Mouse (Mus musculus) hindlimb bud, embryonic 11.5 days (tissue): ENCODE measurements at regions not wholly inside any gene's neighbourhood (a gene's known extent, or its start where the extent isn't known, plus 50 kb on each side); places are given as distances from the start of the nearest gene placed in this dataset.

Experiments used
- DNase-seq: peaks from one replicate; pipeline ENCODE4 v3.0.0-alpha.2; 2012; ENCODE audit warnings: low read depth, low spot score; ENCODE audit errors: extremely low spot score

DNA sequence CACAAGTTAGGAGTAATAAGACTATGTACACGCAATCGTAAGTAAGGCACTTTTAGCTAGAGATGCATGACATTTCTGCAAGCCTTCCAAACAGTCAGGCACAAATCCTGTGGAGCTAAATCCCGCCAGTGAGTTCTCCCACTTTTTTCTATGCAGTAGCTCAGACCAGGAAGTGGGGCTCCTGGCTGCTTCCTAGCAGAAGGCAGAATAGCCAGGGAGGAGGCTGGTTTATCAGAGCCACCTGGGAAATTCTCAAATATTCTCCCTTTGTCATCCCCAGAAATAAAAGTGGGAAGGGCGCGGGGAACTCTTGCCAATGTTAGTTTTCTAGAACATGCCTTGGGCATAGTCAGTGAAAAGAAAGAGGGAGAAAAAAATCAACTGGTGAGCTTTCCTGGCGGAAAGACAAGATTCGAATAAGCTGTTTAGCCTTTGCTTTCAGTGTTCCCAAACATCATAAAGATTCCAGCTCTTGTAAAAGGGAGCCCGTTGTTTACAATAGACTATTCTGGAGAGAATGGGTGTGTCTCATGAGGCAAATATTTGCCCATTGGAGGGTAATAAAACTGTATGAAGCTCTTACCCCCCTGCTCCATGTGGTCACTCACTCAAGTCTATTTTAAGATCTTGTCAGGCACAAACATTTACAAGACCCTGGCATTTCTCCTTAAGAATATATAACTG is 167.2 kb upstream of the Lef1 start:
- DNase-seq, result no peak

DNA sequence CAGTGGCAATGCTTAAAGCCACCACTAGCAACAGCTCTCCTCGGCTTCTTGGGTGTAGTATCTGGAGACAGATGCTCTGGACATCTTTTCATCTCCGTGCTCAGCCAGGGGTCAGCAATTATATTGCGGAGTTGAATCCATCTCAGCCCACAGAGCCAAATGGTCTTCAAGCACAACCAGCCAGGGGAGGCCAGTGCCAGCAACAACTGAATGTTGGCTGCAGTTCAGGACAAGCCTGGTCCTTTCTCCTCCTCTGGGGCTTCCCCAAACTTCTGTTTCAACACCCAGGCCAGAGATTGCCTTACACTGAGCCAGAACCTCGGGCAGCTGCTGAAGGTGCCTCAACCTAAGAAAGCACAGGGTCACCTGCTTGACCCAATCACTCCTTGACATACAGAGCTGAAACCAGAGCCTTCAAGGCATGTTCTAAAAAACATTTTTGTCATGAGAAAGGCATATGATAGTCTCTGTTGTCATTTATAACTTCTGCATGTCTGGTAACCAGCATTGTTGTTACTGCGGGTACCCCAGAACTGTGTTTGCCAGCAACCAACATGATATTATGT is 169.9 kb upstream of the Lef1 start:
- DNase-seq, result no peak

DNA sequence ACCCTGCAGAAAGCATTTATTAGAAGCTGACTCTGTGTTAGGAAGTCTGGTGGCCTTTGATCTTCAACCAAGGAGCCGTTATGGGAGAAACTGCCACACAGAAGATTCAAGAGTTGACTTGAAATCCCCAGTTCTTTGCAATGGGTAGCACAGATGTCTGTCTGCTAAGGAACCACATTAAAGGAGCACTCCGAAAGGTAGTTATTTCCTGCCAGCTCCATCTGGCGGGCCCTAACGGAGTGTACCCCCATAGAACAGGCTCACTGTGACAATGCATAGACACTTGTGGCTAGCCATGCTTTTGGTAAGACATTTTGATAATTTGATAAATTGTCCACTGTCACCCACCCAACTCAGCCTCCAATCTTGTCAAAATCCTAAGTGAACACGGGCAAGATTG is 173.3 kb upstream of the Lef1 start:
- DNase-seq, result no peak

DNA sequence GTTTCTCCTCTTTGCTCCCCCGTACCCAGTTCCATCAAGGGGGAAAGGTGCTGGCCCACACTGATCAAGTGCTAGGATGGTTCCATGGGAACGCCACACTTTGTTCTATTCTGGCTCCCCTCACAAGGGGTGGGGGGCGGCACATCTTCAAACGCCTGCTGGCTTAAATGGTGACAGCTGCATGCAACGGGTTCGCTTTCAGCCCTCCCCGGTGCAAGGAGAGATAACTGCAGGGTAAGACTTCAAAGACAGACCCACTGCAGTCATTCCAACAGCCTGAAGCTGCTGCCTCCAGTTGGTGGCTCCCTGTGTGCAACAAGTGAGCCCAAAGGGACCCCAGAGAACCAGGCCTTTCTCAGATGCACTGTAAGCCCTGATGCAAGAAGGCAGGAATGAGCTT is 173.9 kb upstream of the Lef1 start:
- no peak for DNase-seq

DNA sequence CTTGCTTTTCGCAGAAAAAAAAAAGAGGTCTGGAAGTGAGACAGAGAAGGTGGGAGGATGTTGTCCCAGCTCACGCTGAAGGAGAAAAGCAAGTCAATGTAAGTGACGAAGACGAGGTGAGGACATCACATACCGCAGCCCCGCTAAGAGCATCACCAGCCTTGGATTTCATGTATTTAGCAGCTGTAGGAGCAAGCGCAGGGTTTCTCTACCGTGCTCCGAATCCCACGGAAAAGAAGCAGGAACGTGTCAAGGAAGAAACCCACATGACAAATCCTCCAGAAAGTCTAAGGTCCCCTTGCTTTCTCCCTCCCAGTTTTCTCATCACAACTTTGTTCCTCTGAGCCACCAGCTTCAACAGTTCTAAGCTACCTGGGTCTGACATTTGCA is 174.3 kb upstream of the Lef1 start:
- DNase-seq, result no peak

DNA sequence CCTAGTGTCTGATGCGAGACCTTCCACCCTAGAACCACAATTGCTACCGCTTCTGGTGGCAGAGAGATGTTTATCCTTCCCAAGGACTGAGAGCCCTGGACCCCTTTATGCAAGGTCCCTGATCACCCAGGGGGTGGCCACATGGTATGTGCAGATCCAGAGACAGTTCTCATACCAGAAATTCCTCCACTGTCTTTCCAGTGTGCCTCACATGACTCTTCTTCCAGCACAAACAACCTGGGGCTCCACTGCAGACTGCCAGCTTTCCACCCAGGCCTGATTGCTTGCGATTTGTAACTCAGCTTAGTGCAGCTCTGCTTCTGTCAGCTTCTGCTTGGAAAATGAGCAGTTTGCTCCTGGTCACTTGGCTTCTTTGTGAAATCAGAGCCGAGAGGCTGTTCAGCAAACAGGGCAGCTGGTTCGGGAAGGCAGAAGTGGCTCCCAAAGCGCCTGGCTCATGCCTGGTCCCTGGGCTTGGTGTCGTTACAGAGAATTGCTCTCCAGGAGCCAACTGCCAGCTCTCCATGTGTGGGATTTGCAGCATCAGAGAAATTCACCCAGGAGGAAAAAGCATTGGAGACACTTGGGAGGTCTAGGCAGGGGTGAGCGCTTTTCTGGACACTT is 174.9 kb upstream of the Lef1 start:
- no peak for DNase-seq

DNA sequence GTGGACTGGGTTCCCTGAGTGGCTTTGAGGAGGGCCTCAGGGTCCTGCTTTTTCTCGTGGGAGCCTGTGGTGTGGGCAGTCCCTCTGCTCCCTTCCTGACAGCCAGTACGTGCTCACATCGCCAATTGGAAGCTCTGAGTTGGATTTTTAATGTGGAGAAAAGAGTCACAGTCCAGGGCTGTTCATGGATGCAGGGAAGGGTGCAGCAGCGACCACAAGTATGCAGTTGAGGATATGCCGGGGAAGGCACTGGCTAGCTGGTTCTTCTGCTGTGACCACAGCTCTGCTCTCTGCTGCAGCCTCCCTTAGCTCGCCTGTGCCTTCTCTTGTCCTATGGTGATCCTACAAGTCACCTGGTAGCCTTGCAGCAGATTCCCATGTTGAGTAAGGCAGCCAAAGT is 177.5 kb upstream of the Lef1 start:
- no peak for DNase-seq

DNA sequence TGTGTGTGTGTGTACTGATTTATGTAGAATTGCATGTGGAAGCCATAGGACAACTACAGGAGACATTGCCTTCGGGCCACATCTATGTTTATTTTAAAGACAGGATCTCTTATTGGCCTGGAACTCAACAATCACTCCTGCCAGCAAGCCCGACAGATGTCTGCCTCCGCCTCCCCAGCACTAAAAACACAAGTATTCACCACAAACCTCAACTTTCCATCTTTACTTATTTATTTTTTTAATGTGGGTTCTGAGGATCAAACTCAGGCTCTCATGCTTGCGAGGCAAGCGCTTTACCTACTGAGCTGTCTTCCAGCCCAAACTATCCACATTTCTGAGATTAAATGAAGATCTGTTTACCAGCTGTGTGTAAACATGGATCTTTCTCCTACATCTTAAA is 178.0 kb upstream of the Lef1 start:
- no peak for DNase-seq

DNA sequence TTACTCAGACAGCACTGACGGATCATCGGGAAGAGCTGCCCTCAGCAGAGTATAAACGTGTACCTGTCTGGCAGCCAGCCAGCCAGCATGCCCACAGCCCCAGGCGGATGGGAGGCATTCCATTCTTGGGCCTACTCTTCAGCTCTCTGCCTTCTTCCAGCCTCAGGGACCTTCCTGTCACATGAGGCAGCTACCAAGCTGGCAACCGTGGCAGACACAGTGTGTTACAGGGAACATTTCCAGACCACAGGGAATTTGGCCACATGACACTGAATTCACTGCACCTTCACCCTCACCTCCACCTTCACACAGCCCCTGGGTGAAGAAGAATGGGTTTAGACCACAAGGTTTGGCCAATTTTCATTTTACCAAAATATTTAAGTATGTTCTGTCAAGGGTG is 185.3 kb upstream of the Lef1 start:
- no peak for DNase-seq

DNA sequence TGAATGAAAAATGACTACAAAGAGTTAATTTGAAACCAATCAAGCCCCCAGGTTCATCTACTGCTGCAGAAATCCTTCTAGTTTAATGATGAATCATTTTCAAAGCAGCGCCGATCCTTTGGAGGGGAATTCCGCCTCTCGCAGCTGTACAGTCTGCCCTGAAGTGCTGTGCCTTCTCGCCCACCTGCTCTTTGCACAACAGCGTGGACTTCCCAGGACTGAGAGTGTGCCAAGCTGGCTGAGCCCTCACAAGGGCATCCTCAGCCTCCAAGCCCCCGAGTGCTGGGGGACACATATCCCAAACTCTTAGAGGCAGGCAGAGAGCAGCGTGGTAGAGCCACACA is 186.7 kb upstream of the Lef1 start:
- DNase-seq, result no peak

DNA sequence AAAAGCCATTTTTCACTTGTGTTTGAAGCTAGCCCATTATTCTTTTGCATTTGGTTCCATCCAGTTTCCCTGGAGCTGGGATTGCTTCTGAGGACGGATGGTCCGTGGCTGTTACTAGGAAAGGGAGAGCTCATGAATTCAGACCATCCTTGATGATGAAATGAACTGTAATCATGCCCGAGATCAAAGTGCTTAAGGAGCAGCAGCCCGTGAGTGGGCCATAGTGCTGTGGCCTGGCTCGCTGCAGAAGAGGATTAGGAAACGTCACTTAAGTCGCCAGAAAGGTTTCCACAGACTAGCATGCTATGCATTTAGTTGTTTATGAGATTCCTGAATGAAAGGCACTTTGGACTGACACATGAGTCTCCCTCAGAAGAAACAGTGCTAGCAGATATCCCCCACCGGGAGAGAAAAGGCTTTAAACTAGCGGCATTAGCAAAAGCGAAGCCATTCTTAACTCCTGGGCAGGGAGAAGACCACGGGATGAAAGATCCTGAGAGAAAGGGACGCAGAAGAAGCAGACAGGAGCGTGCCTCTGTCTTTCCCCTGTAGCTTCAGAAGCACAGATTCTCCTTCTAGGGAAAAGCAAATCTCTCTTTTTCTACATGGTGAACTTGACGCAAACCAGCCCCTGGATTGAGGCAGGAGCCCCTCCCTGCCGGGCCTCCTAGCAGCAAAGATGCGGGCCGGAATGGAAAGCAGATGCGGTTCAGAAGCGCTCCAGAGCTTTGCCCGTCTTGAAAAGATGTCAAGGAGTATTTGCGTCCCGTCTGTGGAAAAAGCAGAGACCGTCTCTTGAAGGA is 187.3 kb upstream of the Lef1 start:
- no peak for DNase-seq

DNA sequence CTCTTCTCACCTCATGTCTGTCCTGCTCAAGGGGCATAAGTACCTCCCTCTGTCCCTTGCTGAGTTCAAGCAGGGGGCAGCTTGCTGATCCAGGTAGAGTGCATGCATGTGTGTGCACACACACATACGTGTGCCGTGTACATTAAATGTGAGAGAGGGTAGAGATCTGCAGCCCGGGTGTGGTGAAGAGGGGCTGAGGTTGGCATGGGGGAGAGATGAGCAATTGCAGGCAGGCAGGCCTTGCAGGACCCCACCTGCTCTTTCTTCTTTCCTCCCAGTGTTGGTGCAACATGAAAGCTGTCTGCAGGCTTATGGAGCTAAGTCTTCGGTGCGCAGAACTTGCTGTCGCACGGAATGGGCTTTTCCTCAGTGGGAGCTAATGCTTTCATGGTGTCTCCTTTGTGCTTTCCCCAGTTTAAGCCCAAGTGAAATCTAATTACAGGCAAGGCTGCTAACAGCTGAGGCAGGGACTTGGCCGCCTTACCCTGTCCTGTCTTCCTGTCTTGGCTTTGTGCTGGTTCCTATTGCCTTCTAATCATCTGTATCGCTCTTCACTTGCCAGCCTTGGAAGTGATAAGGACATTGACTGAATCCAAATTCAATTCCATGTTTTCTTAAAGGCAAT is 188.5 kb upstream of the Lef1 start:
- no peak for DNase-seq

DNA sequence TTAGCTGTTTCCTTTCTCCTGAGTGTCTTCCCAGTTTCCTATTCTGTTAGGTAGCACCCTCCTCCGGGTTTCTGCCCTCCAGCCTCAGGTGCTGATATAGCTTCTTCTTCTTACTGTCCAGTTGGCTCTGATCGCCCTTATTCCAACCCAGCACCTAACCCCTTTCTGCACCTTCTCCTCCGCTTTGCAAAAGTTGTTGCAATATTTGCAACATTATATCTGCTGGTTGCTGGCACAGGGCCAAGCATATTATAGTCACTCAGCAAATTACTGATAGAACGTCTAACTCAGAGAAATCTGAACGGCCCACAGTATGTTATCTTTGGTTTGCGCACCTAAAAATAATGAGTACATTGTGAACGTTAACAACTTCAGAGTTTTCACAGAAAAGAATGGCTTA is 183.6 kb upstream of the Rpl34 start:
- no peak for DNase-seq

DNA sequence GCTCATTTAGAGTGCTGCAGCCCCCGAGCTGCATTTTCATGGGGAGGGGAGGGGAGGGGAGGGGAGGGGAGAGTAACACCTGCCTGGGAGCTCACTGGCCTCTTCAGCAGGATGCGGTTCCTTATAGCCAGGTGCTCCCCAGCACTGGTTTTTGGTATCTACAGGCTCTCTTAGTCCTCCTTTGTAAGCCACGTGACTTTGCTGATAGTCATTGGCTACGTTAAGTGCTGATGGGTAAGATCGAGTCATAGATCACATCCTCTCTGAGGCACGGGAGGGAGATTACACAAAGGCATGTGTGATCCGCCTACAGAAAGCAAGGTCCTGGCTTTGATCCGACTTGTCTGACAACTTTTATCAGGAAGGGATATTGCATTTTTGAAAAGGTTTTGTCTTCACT is 174.9 kb upstream of the Rpl34 start:
- DNase-seq, result no peak

DNA sequence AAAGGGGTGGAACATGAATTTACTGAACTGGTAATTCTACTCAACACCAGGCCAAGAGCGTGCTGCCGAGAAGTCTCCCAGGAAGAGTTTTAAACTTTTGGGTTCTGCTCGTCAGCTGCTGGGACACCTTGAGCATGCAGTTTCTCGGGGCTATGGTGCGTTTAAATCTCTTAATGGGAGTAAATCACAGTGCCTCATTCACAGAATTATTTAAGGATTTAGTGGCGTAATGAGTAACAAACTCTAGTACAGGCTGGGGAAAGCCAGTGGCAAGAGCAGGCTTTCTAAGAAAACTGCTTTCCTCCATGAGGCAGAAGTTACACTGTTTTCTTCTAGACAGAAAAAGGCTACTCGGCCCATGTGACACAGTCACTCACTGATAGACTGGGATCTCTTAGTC is 173.1 kb upstream of the Rpl34 start:
- no peak for DNase-seq

DNA sequence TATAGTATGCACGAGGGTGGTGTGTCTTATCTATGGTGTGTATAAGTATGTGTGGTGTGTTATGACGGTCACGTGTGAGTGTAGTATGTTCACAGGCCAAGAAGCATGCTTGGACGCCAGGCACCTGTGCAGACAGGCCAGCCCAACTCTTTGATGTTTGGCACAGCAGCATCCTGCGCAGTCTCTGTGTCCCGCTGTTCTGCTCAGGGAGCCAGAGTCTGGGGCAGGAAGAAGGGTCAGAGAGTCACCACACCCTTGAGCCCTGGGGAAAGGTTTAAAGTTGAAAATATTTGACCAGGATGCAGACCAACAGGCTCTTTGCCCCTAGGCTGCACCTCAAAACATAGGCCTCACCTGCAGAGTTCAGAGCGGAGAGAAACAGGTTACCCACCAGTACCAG is 172.2 kb upstream of the Rpl34 start:
- no peak for DNase-seq

DNA sequence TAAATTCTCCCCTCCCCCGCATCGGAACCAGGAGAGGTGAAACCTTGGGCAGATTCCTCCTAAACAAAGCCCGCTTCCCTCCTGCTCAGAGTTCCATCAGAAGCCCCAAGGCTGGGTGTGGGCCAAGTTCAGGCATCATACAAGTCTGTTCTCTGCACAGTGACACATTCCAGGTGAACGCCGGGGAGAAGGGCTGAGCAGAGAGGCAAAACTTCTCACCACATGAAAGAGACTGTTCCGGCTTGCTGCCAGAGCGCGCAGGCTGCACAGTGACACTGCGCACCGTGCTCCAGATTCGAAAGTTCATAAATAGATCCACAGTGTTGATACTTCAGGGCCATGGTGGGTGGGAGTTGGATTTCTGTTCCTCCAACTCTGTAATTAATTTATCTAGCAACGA is 171.1 kb upstream of the Rpl34 start:
- DNase-seq, result no peak

DNA sequence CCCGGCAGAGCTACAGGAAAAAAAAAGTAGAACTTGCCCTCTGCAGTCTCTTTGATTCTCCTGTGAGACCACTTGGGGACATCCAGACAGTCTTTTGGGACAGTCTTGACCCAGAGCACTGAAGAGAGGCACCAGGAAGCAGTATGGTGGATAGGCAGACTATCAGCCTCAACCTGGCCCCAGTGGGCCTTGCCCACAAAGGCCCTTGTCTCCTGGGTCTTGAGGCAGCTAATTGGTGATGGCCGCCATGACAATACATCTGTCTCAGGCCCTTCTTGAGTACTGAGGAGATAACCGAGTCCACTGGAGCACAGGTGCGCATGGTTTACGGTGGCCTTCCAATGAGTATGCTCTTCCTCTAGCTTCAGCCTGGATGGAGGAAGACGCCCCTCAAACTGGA is 170.6 kb upstream of the Rpl34 start:
- no peak for DNase-seq

DNA sequence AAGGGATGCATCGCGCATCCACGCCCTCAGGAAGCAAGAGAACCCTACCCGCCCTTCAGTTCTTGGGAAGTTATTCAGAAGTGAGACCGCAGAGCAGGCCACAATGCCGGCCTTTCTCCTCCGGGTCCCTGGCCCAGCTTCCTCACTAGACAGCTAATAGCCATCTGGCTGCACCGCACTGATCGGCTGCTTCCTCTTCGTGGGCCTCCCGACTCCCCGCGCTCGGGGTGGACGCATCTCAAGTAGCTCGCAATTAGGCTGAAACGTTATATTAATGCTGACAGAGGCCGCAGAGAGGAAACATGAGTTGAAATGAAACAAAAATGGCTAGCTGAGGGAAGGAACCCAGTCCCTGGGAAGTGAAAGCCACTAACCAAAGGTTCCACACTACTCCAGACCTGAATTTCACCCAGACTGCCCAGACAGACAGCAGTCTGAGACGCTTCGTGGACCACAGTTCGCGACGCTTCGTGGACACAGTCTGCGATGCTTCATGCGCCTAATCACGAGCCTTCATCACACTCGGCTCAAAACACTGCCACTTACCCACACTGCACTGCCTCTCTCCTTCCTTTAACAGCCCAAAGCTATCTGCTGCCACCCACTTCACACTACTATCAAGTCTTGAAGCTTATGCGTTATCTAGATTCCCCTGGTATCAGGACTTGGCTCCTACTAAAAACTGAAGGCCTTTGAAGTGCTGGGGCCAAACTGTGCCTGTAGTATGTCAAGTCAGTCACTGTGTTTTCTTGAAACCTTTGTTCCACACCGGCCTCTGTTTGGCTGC is 170.0 kb upstream of the Rpl34 start:
- no peak for DNase-seq

DNA sequence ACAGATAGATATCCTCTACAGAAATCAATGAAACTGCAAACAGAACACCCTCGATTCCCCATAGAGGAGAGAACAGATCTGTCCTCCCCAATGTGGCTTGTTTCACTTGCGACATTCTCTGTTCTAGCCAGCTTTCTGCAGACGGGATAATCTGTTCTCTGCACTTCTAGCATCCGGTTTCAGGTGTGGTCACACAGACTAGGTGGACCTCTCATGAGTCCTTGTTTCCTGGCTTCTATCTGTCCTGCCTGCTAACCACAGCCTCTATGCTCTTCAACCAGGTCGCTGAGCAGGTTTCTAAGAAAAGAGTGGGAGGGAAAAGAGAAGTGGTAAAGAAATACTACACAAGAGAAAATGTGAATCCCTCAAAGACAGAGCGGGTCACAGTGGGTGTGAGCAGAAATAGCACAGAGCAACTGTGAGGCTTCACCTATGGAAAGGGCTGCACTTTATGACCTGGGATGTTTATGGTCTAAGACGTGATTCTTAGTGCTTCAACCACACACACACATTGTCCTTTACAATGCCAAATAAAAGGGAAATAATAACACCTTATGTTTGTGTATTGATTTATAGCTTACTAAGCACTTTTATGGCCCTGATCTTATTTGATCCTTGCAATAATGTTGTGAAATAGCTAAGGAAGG is 164.1 kb upstream of the Rpl34 start:
- DNase-seq, result no peak
